Mouse (Mus musculus) intestine, embryonic 16.5 days (tissue): Measurements from ENCODE around the gene Eef1a2. TPM values are rescaled to one million over a fixed set of nuclear protein-coding genes. Genes with fewer than 3 reads are reported as not detected.
A peak's percentile ranks its signal among the peaks of the same experiment; 100 is the strongest.

ENCODE experiments used
- ATAC-seq: fragments of 200-750 bp; cut with Nextera tagmentation; 2 replicates; pipeline ENCODE4 v1.8.0; 2017; ENCODE audit warnings: moderate TSS enrichment, moderate library complexity
- H3K27ac ChIP-seq: fragments of 300-500 bp; sonication (generic); 2 replicates; pipeline ENCODE4 v1.5.1; 2014; ENCODE audit warnings: mild to moderate bottlenecking, low read length
- H3K27me3 ChIP-seq: fragments of 300-500 bp; sonication (generic); replicated peaks from 2 replicates; pipeline ENCODE4 v1.6.1; 2014; ENCODE audit warnings: low read length, control low read depth, mixed read lengths; ENCODE audit not compliant: control insufficient read depth, insufficient read depth
- H3K36me3 ChIP-seq: fragments of 300-500 bp; sonication (generic); 2 replicates; pipeline ENCODE4 v1.6.1; 2014; ENCODE audit warnings: low read length, control low read depth; ENCODE audit not compliant: control insufficient read depth, insufficient read depth
- H3K4me1 ChIP-seq: fragments of 300-500 bp; sonication (generic); 2 replicates; pipeline ENCODE4 v1.6.1; 2014; ENCODE audit warnings: low read length, control low read depth, mixed read lengths; ENCODE audit not compliant: control insufficient read depth, insufficient read depth
- H3K4me2 ChIP-seq: fragments of 300-500 bp; sonication (generic); 2 replicates; pipeline ENCODE4 v1.6.1; 2014; ENCODE audit warnings: low read depth, low read length, control low read depth
- H3K4me3 ChIP-seq: fragments of 300-500 bp; sonication (generic); 2 replicates; pipeline ENCODE4 v1.5.1; 2014; ENCODE audit warnings: mild to moderate bottlenecking, low read length
- H3K9ac ChIP-seq: fragments of 300-500 bp; sonication (generic); 2 replicates; pipeline ENCODE4 v1.6.1; 2014; ENCODE audit warnings: low read depth, low read length
- H3K9me3 ChIP-seq: fragments of 300-500 bp; sonication (generic); 2 replicates; pipeline ENCODE4 v1.6.1; 2016; ENCODE audit warnings: low read length, control low read depth; ENCODE audit not compliant: control insufficient read depth
- WGBS: fragments of 180-500 bp; shearing (Covaris S2); extraction: QIAGEN DNeasy Blood & Tissue Kit; methylation state at CpG from one replicate; pipeline ENCODE4 v1.1.7; 2014; 5-methylcytosine and 5-hydroxymethylcytosine counted together
- polyA plus RNA-seq: library from polyadenylated mRNA; unstranded; fragments of >200 nt; fragmentation: Nextera tagmentation; extraction: Ambion mirVana; gene quantifications from 2 replicates; pipeline ENCODE4 v1.2.1, GENCODE M21; 2015

Gene Eef1a2
- polyA plus RNA-seq, 1 experiment from 2014 or later: 0.06 TPM

DNA sequence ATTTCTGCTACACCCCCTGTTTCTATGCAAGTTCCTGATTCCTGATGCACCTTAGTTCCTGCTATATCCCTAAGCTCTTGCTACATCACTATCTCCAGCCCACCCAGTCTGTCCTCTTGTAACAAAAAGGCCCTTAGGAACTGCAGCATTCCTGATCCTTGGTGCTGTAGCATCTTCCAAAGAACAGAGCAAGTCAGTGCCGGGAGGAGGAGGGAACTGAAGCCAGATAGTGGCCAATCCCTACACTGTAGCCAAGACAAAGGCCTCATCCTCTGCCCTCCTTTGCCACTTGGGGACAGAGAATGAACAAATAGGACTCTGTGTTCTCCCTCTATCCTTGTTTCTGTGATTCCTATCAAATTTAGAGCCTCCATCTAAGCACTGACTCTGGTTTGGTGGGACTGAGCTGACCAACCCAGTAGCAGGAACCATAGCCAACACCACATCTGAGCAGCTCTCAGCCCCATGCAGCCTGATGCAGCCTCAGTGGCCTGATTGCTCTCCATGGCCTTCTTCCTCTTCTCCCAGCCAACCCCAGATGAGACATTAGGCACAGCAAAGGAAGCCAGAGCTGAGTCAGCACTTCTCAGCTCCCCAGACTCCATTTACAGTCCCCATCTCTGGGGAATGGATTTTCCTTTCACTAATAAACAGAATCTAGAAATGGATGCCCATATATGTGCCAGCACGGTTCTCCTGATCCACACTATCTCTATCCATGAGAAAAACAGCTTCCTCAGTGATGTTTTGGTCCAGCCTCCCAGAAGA, 13.1 kb downstream of the Eef1a2 start:
- H3K9me3 ChIP-seq: no peaks in the 10 kb centered on the region
- no peak overlapping the region for H3K9ac ChIP-seq
- no peak for ATAC-seq
- no peak overlapping the region for H3K4me3 ChIP-seq
- H3K27me3 ChIP-seq: peaks cover 23% of the 10 kb centered on the region
- no peaks in the 10 kb centered on the region for H3K36me3 ChIP-seq
- WGBS: 57% methylated on average over 2 of the region's 2 CpGs
- H3K27ac ChIP-seq: no peak overlapping the region
- peaks cover 3% of the 10 kb centered on the region for H3K4me1 ChIP-seq
- no peak overlapping the region for H3K4me2 ChIP-seq

DNA sequence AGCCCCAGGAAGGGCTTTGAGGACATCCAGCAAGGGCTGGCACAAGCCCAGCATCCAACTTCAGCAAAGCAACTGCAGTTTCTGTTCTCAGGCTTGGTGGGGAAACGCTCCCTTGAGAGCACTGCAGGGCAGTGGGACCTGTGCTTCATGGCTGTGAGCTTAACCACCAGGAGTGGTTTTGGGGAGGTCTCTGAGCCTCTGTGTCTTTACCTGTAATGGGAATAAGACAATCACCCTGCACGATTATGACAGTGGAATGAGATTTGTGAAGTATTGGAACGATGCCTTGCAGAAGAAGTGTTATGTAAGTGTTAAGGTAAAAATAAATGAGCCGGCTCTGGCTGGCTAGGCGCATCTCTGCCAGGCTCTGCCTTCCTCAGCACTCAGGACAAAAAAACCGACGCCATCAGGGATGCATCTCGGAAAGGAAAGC, 14.1 kb downstream of the Eef1a2 start:
- no peak for ATAC-seq
- Histone ChIP-seq H3K4me1 (no peaks in the 10 kb centered on the region), H3K4me3 (no peak overlapping the region), H3K4me2 (no peak overlapping the region), H3K9me3 (no peaks in the 10 kb centered on the region), H3K27ac (no peak overlapping the region), H3K27me3 (peaks cover 19% of the 10 kb centered on the region), H3K36me3 (no peaks in the 10 kb centered on the region), H3K9ac (no peak overlapping the region)
- WGBS: 63% methylated on average over 8 of the region's 8 CpGs

DNA sequence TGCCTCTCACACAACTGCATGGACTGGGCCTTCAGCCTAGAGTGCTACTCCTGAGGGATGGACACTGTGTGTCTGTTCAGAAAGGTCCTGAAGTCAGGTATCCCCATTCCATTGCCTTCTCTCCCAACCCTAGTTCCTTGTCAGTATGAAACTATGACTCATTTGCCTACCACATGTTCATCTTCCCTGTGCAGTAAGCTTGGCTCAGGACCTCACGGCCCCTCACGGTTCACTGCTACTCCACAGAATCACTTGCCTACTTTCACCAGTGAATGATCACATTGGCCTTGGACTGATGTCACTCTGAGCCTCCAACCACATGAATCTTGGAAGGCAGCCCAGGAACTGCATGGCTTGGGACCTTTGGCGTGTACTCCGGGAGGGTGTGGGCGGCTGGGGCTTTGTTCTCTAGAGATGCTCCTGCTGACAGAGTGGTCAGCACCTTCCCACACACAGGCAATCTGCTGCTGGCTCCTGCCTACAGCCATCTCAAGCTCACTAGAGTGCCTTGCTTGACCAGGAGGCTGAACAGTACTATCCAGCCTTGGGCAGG, 17.1 kb downstream of the Eef1a2 start:
- H3K27ac ChIP-seq: no peak overlapping the region
- no peaks in the 10 kb centered on the region for H3K36me3 ChIP-seq
- H3K4me3 ChIP-seq: no peak overlapping the region
- 83% methylated on average over 5 of the region's 5 CpGs for WGBS
- H3K9me3 ChIP-seq: no peaks in the 10 kb centered on the region
- peaks cover 4% of the 10 kb centered on the region; the same call in 1 of the 2 replicates for H3K4me1 ChIP-seq
- ATAC-seq: no peak
- peaks cover 28% of the 10 kb centered on the region for H3K27me3 ChIP-seq
- no peak overlapping the region for H3K4me2 ChIP-seq
- H3K9ac ChIP-seq: no peak overlapping the region

DNA sequence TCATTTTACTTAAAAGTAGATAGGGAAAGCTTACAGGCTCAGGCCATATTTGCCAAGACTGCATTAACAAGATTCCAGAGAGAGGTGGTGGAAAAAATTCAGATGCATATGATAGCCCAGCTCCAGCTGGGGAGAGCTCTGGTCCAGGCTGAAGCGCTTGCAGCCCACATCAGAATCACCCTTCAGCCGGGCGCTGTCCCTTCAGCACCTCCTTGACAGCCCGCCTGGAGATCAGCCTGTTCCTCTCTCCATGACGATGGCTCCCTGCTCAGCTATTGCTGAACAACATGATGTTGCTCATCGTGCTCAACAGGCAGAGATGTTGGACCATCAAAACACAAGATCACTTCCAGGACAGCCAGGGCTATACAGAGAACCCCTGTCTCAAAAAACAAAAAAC, 19.9 kb downstream of the Eef1a2 start:
- no peak overlapping the region for H3K4me3 ChIP-seq
- no peaks in the 10 kb centered on the region for H3K36me3 ChIP-seq
- no peaks in the 10 kb centered on the region for H3K9me3 ChIP-seq
- peaks cover 9% of the 10 kb centered on the region; the same call in 1 of the 2 replicates for H3K4me1 ChIP-seq
- H3K27ac ChIP-seq: no peak overlapping the region
- no peak overlapping the region for H3K4me2 ChIP-seq
- no peak for ATAC-seq
- WGBS: 2% methylated on average over 6 of the region's 6 CpGs
- peaks cover 49% of the 10 kb centered on the region for H3K27me3 ChIP-seq
- no peak overlapping the region for H3K9ac ChIP-seq

- Histone ChIP-seq H3K36me3 (no peaks in the 10 kb centered on the region), H3K9ac (no peak overlapping the region), H3K27ac (no peak overlapping the region), H3K4me3 (no peak overlapping the region), H3K4me1 (peaks cover 9% of the 10 kb centered on the region; the same call in 1 of the 2 replicates), H3K4me2 (peak overlapping the region; percentile 73; the same call in 1 of the 2 replicates), H3K27me3 (peaks cover 49% of the 10 kb centered on the region), H3K9me3 (no peaks in the 10 kb centered on the region)
- 11% methylated on average over 4 of the region's 4 CpGs for WGBS
- ATAC-seq: no peak
Measured at GRCm38 (mm10) chr2:181135446-181135818, 21.4 kb downstream of the Eef1a2 start.

DNA sequence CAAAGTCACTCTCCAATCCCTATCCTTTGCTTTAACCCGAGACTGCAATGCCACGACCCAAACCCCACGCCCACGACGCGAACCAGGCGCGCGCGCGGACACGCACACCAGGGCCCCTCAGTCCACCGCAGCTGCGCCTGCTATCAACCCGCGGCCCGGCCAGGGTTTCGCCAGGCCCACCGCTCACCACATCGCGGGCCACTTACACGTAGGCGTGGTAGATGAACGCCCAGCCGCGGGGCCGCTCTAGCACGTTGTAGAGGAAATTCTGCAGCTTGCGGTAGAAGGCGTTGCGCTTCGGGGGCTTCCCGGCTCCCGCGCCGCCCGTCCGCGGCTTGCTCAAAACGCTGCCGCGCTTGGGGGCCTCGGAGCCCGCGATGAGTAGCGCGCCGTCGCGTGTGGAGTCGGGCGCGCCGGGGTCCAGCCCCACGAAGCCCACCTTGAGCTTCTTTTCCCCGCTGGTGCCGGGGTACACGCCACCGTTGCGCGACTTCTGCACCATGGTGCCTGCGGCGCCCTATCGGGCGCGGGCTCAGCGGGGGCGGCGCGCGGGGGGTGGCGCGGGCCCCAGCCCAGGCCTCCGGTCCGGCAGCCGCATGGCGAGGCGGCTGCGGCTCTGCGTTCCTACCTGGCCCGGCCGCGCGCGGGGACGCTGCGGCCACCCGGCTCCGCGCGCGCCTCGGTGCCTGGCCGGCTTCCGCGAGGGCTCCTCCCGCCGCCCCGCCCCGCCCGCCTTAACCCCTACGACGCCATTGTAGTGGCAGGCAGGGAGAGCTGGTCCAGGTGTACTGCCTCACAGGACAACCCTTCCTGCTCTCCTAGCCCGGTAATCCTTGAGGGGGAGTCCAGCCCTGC, 22.0 kb downstream of the Eef1a2 start, which contains the start of gene Kcnq2:
Gene Kcnq2 (minus strand): TSS at position 710 of the 855 bp plus-strand sequence.
- under 1% methylated on average over 97 of the region's 104 CpGs for WGBS
- ATAC-seq: no peak
- H3K27ac ChIP-seq: no peak within 1 kb of the TSS
- H3K4me3 ChIP-seq: peak within 1 kb of the TSS; percentile 50
- peak within 1 kb of the TSS; percentile 37 for H3K9ac ChIP-seq
- peaks cover 9% of the 10 kb centered on the region; the same call in 1 of the 2 replicates for H3K4me1 ChIP-seq
- H3K36me3 ChIP-seq: no peaks in the 10 kb centered on the region
- peaks cover 49% of the 10 kb centered on the region for H3K27me3 ChIP-seq
- peak within 1 kb of the TSS; percentile 73 for H3K4me2 ChIP-seq
- H3K9me3 ChIP-seq: no peaks in the 10 kb centered on the region

DNA sequence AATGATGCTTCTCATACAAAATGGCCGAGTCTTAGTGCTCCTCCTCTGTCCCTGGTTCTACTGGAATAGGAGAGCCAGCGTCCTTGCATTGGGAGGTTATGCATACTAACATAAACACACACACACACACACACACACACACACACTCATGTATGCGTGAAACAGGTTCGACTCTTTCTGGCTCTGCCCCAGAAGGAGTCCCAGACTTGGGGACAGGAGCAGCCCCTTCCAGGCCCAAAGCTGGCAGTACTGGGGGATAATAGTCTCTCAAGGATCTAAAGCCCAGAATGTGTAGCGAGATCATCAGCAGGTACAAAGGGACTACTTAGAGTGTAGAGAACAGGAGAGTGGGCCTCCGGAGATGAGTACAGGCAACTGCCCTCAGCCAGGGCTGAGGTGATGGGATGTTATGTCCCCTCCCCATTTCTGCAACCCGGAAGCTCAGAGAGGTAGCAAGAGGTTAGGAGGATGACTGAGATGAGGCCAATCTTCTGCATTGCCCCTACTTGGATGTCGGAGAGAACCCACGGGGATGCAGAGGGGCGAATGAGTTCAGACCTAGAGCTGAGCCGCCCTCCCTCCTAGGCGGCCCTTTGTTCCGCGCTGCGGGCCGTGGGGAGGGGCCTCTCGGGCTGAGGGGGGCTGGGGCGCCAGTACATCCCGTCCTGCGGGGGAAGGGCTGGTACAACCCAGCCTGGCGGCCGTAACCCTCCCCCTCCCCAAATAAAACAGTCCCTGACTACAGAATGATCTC, 22.8 kb downstream of the Eef1a2 start:
- 9% methylated on average over 20 of the region's 22 CpGs for whole genome bisulfite sequencing
- Histone ChIP-seq H3K4me1 (peaks cover 9% of the 10 kb centered on the region; the same call in 1 of the 2 replicates), H3K9ac (peak overlapping the region; percentile 37), H3K4me3 (peak overlapping the region; percentile 50), H3K9me3 (no peaks in the 10 kb centered on the region), H3K4me2 (peak overlapping the region; percentile 73), H3K27me3 (peaks cover 49% of the 10 kb centered on the region), H3K27ac (no peak overlapping the region), H3K36me3 (no peaks in the 10 kb centered on the region)
- no peak for ATAC-seq

DNA sequence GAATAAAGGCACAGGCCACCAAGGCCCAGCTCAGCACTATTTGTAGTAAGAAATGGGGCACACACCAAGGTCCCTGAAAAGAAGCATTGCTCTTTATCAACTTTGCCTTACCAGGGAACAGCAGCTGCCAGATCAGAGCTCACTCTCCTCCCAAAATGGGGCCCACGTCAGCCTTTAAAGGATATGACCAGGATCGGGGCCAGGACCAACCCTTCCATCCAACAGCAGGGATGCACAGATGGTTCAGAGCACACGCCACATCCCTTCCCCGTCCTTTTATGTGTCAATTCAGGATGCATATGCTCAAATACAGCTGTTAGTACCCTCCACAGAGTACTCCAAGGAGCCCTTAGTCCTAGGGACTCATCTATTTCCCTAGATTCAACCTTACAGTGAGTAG, 26.6 kb downstream of the Eef1a2 start:
- Histone ChIP-seq H3K9me3 (no peaks in the 10 kb centered on the region), H3K27me3 (peaks cover 26% of the 10 kb centered on the region), H3K4me2 (no peak overlapping the region), H3K27ac (no peak overlapping the region), H3K4me1 (peaks cover 9% of the 10 kb centered on the region; the same call in 1 of the 2 replicates), H3K36me3 (no peaks in the 10 kb centered on the region), H3K9ac (no peak overlapping the region), H3K4me3 (no peak overlapping the region)
- ATAC-seq: no peak
- 57% methylated on average over 4 of the region's 4 CpGs for WGBS
